Mouse (Mus musculus): ENCODE results near the gene Mtcl1. TPM values are rescaled to one million over a fixed set of nuclear protein-coding genes. Genes with fewer than 3 reads are reported as not detected.

The Mtcl1 gene
- total RNA-seq (2022) = 10 to 100 TPM; 40.5 to 54.3 (median 44.3) TPM

DNA sequence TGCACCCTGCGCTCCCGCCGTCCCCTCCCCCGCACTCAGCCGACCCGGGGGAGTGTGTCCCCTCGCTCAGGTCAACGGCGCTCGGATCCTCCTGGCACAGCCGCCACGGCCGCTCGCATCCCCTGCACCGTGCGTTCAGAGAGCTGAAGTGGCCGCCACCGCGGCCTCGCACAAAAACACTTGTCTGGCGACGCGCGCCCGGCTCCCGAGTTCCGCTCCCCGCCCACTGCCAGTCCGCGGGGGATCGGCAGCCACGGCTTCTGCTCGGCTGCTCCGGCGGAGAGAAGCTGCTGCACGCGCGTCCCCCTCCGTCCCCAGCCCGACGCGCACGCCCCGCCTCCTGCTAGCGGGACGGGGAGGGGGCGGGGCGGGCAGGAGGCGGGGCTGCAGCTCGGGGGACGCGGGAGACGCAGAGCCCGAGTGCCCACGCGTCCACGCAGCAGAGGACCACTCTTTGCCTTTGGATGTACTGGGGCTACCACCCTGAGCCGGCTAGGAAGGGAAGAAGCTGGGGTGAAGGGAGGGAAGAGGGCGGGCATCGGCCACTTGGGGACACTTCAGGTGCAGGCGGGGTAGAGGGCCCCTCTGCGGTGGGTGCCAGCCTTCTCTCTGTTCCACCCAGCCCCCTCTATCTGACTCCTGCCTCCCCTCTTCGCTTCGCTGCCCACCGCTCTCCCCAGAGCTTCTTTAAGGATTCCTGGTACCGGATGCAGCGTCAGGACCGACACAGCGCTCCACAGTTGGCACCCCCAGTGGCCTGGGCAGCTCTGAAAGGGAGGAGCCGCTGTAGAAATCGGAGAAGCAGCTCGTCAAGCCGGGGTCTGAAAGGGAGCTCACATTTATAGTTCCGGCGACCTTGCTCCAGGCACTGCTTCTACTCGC lies at the start of gene Mtcl1:
TSS of gene Mtcl1 (minus strand) at position 291 of the 882 bp plus-strand sequence.
- DNase-seq (ENCODE audit: low spot score in 2 of 2) = peak; percentile 68 to 81

DNA sequence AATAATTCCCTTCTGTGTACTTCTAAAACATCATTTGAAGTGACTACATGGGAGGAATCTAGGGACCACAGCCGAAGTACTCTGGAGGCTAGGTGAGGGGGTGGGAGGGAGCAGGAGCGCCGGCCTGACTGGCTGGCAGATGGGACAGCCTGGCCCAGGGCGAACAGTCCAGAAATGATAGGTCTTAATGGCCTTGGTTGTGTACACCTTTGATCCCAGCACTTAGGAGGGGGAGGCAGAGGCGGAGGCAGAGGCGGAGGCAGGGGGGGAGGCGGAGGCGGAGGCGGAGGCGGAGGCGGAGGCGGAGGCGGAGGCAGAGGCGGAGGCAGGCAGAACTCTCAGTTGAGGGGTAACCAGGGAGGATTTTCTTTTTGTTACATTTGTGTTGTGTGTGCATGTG lies 49.0 kb upstream of the Mtcl1 start:
- no peak for DNase-seq (ENCODE audit: low spot score in 2 of 2)

DNA sequence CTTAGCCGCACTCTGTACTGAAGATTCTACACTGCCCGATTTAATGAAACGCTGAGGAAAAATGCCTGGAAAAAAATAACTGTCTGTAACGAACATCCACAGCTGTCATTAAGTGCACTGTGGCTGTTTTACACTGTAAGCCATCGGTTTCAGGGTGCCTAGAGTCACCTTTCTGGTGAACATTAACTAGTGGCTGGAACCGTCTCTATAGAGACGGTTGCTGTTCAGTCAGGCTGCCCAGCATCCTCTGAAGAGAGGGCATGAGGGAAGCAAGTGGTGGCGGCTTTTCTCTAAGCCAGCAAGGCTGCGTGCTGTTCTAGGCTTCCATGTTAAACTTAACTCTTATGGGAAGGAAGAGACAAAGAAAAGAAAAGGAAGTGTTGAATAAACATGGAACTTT lies 47.0 kb upstream of the Mtcl1 start:
- no peak for DNase-seq (ENCODE audit: low spot score in 2 of 2)

DNA sequence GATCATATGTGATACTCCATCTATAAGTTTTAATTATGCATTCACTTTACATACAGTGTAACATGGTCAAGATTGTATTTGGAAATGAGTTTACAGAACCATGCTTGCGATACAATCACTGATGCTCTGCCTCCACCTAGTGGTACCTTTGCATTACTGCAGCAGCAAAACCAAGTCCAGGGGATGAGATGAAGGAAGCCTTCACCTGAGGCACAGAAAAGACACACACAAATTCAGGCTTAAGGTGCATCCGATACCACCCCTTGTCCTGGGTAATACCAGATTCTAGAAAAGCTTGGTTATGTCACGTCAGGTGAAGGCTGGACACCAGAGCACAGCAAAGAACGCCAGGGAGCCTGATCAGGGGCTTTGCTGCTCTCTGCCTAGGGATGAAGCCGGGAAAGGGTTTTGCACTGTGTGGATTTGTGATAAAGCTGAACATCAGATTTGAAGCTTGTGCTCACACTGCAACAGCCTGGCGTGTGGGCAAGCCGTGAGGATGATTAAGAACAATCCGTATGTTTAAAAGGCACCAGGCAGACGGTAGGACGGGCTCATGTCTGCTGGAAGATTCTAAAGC lies 40.6 kb upstream of the Mtcl1 start:
- peak; percentile 77 to 82 for DNase-seq (ENCODE audit: low spot score in 2 of 2)

DNA sequence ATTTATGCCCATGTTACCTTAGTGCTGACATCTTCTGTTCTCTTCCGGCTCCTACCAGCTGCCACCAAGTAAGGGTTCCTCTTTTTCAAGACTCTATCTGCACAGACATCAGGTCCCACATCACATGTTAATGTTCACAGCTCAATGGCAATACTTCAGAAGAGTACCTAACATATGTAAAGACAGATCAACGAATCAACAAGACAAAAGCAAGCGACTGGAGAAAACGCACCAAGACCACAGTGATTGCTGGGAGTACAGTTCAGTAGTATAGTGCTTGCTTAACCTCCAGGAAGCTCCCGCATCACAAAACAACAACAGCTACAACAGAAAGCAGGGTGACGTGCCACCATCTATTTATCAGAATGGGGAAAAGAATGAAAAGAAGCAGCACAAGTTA lies 37.0 kb upstream of the Mtcl1 start:
- no peak for DNase-seq (ENCODE audit: low spot score in 2 of 2)

DNA sequence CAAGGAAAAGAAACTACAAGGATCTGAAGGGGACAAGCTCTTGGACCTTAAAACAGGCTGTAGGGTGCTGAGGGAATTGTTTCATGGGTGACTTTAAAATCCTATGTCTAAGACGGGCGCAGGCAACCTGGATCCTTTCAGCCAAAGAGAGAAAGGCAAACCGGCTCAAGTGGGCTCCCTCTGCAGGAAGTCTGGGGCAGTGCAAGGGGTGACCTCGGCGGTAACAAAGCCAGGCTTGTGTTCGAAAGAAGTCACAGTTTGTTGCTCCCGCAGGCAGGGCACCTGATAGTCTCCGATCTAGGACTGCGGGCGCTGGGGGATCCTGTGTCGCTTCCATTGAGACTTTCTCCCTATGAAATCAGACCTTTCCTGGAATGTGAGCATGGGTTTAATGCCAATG lies 36.2 kb upstream of the Mtcl1 start:
- DNase-seq (ENCODE audit: low spot score in 2 of 2) = peak; percentile 42 to 74

DNA sequence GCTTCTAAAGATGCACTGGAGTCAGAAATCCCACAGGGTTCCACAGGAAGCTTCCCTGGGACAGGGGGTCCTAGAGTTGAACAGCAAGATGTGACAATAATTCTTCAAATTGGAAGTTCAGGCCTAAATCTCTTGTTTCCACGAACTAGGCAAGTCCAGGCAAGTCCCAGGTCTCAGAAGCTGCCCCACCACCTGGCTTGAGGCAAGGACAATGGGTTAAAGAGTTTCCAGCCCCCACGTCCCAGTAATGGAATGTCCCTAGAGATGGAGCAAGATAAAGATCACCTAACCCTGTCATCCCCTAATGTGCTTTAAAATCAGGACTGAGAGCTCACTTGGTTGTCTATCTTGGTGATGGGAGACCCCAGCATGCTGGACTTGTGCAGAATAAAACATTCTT lies 35.4 kb upstream of the Mtcl1 start:
- no peak for DNase-seq (ENCODE audit: low spot score in 2 of 2)

DNA sequence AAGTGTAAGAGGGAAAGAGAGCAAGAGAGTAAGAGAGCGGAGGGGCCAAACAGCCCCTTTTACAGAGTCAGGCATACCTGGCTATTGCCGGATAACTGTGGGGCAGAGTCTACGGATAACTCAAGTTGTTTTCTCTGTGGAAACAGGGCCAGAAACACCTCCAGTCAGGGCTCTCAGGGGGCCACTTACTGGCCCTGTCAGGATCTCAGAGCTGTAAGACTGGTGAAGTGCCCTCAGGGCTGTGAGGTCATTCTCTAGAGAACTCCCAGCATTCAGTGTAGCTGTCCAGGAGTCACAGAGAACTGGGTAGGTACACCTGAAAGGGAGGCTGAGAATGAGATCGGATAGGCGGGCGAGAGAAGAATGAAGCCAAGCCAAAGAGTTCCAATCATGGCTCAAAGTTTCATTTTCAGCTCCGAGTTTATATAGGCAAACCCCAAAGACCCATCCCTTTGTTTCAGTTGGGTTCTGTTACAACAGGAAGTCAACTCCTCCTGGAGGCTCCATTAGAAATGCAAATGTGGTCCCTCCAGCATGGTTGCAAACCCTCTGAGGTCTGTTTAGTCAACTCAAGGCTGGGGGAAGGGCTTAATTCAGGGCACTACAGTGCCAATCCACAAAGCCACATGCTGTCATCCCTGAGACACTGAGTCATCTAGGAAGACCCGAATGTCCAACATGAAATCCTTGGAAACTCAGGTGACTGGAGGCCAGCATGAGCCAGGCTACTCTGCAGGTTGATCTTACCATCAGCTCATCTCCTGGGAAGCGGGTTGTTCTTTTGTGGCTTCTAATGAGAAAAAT lies 34.3 kb upstream of the Mtcl1 start:
- no peak for DNase-seq (ENCODE audit: low spot score in 2 of 2)

DNA sequence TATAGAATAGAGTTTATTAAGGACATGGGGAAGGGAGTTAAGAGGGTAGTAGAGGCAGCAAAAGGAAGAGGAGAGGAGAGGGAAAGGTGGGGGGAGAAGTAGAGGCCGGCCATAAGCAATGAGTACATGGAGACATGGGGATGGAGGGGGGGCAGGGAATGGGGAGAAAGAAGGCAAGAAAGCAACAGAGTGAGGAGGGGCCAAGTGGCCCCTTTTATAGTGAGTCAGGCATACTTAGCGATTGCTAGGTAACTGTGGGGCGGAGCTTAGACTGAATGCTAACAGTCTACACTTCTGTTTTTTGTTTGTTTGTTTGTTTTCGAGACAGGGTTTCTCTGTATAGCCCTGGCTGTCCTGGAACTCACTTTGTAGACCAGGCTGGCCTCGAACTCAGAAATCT lies 31.7 kb upstream of the Mtcl1 start:
- no peak for DNase-seq (ENCODE audit: low spot score in 2 of 2)

DNA sequence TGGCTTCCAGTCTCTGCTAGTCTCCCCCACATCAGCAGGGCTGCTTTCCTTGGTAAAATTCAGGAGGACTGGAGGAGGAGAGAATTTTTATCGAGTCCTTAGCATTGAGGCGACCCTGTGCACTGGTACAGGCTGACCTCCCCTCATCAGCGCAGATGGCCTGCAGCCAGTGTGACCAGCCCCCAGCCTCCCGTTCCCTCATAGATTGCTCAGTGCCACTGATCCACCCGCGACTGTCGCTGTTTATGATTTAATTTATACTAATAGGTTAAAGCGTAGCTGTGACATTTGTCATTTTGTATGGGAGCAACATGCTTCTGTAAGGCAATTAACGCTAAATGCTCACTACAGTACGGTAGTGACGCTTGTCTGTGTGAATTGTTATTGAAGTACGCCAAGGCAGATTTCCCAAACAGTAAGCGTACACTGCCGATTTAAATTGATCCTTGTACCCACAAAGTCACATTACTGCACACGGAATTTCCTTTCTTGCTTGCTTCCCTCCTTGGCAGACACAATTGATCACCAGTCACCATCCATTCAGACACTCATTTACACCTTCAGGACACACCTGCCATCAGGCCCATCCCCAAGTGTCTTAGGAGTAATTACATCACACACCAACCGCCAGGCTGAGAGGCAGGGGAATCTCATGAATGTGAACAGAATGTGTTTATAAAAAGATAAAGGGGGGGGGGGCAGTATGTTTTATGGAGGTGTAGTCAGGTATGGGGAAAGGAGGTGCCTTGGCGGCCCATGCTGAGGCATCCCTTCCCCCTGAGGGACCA lies 31.1 kb upstream of the Mtcl1 start:
- DNase-seq (ENCODE audit: low spot score in 2 of 2) = no peak

DNA sequence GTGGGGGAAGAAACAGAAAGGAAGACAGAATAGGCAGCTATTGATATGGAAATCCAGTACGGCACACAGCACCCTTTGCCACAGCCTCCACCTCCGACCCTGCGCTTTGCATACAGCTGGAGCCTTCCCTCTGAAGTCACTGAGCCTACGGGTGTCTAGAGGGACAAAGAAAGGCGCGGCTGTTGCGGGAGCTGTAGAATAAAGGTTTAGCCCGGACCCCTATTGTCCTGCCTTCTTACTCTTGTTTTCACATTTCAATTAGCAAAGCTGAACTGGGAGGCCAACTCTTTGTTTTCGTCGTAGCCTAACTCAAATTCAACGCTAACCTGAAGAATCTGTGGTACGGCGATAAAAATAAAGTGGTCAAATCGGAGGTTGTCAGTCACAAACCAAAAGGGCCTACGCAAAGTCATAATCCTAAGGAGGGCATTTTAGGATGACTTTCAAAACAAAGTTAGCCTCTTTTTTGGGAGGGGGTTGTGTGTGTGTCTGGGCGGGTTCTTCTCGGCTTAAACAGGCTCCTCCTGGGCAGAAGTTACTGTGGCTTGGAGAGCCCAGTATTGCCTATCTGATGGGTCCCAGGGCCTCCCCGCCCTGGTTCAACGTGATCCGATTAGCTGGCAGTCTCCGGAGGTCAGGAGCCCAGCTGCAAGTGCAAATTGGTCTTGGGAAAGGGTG lies 30.4 kb upstream of the Mtcl1 start:
- DNase-seq (ENCODE audit: low spot score in 2 of 2) = no peak

DNA sequence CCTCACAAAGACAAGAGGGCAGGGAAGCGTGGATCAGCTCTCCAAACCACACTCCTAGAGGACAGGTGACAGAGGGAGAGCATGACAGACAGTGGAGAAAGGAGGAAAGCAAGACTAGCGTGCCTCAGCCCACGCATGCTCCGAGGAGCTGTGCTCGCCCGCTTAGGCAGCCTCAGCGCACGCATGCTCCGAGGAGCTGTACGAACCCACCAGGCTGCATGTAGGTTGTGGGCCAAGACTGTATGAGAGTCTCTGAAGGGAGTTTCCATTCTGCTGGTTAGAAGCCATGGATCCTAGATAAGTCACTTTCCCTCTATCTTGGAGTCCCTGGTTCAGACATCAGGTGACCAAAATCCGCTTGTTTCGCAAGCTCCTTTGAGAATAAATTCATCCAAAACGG lies 29.8 kb upstream of the Mtcl1 start:
- DNase-seq (ENCODE audit: low spot score in 2 of 2) = peak in 1 of 2 experiments; percentile 28

DNA sequence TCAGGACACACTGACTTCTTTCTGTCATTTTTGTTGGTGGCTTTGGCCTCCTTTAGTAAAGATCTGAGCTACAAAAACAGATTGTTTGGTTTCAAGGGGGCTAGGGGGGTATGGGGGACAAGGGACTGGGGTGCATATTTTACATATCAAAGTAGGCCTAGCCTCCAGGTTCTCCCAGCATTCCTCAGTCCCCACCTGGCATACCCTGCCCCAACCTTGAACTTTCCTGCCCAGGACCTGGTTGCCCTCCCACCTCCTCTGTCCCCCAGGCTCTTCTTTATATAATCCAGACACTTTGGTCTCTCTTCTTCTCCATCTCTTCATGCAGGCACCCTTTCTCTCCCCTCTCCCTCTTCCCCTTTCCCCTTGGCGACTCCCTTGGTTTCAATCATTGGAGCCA lies 23.7 kb upstream of the Mtcl1 start:
- no peak for DNase-seq (ENCODE audit: low spot score in 2 of 2)

DNA sequence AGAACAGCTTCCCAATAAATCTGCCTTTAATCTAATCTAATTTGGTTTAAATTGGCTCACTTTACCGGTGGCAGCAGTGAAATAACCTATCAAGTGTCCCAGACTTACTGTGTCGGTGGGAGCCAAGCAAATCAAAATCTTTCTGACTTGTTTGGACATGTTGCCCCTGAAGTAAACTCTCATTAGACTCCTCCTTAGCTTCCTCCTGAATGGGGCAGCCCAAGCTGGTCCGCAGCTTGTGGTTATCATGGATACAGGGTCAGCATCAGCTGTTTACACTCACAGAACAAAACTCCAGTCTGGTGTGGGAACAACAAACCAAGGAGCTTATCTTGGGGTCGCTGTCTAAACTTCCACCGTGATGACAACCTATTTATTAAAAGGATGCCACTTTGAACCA lies 22.2 kb upstream of the Mtcl1 start:
- no peak for DNase-seq (ENCODE audit: low spot score in 2 of 2)

DNA sequence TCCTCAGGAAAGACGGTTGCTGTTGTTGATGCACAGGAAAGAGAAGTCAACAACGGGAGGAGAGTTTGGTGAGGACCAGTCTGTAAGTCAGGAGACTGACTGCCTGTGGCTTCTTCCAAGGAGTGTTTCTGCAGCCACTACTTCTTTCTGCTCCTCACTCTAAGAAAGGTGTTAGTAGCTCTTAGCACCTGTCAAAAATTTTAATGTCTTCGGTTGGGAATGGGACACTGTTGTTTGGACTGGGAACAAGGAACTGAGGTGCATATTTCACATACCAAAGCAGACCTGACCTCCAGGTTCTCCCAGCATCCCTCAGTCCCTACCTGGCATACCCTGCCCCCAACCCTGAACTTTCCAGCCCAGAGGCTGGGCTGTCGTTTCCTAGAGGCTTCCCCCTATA lies 21.7 kb upstream of the Mtcl1 start:
- no peak for DNase-seq (ENCODE audit: low spot score in 2 of 2)

DNA sequence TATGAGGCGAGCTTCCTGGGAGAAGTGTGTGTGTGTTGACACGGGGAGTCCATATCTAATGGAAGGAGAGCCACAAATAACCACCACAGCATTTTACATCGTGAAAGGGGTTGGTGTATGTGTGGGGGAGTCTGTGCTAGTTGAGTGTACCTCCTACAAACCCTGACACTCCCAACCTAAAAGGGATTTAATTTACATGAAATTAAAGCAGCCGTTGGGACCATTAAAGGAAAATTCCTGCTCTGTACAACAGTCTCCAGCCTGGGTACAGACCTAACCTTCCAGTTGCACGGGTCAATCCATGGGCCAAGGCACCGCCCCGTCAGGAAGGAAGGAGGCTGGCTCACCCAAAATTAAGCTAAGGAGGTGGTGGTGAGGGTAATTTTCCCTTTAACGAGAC lies 20.5 kb upstream of the Mtcl1 start:
- no peak for DNase-seq (ENCODE audit: low spot score in 2 of 2)

DNA sequence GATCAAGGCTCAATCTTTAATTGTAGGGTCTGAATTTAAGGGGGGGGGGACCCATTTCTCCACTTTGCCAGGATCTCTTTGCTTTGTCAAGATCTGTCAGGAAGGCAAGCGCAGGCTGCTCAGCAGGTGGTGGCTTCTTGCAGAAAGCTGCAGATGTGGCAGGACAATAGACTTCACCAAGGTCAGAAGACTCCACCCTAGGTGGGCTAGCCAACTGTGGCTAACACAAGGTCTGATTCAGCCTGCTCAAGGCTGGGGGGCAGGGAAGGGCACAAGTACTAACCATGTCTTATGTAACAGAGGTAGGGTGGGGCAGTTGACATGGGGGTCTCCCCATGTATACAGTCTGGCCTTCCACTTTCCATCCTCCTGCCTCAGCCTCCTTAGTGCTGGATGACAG lies 7.7 kb upstream of the Mtcl1 start:
- no peak for DNase-seq (ENCODE audit: low spot score in 2 of 2)

DNA sequence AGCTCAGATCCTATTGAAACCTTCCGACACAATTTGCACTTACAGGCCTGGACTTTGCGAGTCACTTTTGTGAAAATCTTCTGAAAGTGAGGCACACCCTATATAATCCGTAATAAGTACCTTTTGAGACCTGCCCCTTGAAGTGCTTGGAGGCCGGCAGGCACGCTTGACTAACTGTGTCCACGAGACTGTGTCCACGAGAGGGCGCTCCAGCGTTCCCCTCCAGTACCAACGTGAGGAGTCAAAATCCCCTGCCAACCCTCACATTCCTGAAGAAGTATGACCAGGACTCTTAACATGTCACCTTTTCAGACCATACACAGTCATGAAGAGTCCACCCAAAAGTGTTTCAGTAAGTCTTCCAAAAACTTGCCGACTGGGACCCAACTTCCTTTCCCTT lies 1.6 kb upstream of the Mtcl1 start:
- DNase-seq (ENCODE audit: low spot score in 2 of 2) = peak in 1 of 2 experiments; percentile 89

DNA sequence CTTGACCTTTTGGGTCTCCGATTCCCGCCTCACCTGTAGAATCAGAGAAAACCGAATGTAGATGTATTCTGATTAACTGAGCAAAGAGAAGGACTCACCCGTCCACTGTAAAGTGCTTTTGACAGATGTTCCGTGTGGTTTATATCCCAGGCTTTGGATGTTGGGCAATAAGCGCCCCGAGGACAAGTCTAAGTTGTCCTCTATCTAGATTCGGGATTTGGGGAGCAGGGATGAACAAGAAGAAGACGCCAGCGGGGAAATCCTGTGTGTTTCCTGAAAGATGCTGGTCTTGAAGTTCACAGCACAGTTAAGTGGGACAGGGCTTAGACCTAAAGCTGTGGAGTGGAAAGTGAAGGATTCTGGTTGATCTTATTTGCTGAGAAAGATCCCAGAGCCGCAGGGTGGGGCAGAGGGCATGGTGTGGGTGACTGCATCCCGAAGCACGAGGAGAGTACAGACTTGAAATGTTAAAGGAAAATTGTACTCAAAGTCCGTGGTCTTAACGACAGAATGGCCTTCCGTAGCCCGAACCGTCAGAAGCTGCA lies 1.0 kb upstream of the Mtcl1 start:
- no peak for DNase-seq (ENCODE audit: low spot score in 2 of 2)

Measured in layer of hippocampus, adult 8-10 months (tissue).